Mouse (Mus musculus): Measurements from ENCODE around the gene Zmynd19.

DNA sequence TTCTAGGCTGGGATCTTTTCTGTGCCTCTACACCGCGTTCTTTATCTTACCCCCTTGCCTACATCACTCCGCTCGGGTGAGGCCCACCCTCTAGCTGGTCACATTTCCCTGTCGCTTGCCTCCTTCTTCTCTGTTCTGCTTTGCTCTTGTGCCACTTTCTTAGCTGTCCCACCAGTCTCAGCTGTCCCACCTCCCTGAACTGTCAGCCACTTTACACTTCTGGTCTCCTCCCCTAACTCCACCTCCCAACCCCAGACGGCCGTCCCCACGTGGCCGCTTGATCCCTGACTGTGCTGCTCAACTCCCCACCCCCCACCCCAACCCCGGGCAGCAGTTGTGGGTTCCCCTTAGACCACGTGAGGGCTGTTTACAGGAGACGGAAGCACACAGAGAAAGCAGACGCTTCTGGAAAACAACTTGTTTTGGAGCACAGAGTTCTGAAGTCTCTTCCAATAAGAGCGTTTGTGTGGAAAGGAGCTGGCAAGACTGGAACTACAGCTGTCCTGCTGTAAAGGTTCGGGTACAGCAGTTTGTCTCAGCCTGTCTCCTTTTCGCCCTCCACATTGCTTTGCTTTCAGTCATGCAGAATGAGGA is 26.2 kb downstream of the Zmynd19 start, which contains the start of gene Pnpla7:
- TF ChIP-seq POLR2A (IDR thresholded peaks at IDR 0.05; ENCODE audit: control insufficient read depth in 1 of 2, insufficient read depth in 1 of 2, low read depth in 1 of 2, low read length in 2 of 2, poor library complexity in 1 of 2) (peak in 1 of 2 experiments; percentile 50; a peak in 2 of 4 replicates), NELFE (IDR thresholded peaks at IDR 0.05; ENCODE audit: low read depth, low read length) (no peak; the same call in 1 of the 2 replicates), EP300 (IDR thresholded peaks at IDR 0.05; ENCODE audit: low read depth in 1 of 2, low read length in 2 of 2) (peak in 1 of 2 experiments; percentile 53; a peak in 2 of 4 replicates), TAL1 (IDR thresholded peaks at IDR 0.05; ENCODE audit: low read length) (no peak)
